Mouse (Mus musculus): ENCODE results near the gene Ugt1a2.

DNA sequence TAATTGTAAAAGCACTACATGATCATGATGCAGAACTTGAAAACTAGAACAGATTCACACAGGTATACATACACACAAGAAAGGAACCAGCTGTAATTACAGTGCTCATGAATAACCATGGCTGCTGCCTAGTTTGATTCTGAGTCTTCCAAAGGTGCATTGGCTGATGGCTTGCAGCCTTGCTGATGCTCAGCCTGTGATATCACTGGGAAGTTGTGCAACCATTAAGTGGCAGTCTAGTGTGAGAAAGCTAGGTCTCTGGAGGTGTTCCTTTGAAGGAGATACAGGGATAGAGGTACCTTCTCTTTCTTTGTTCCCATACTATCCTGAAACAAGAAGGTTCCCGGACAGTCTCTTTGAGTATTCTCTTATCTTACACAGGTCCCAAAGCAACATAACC is 18.7 kb downstream of the Ugt1a2 start:
- TF ChIP-seq POLR2A (IDR thresholded peaks at IDR 0.05; ENCODE audit: borderline replicate concordance, extremely low read depth, low read depth, low read length) (no peak), CTCF (IDR thresholded peaks at IDR 0.05; ENCODE audit: insufficient read depth, low read length) (no peak)

Data from lung, adult 2 months (tissue).